Mouse (Mus musculus) testis, adult 2 months (tissue): ENCODE data around the gene Cacna1e. TPM values are rescaled to one million over a fixed set of nuclear protein-coding genes. Genes with fewer than 3 reads are reported as not detected.

Experiments
- H3K27ac ChIP-seq: fragments of 200-500 bp; 2 replicates; pipeline ENCODE4 v1.5.1; 2012; ENCODE audit warnings: low read depth, low read length; ENCODE audit not compliant: control insufficient read depth, insufficient read depth
- H3K27me3 ChIP-seq: fragments of 200-500 bp; 2 replicates; pipeline ENCODE4 v1.6.1; 2012; ENCODE audit warnings: mild to moderate bottlenecking, low read length, moderate library complexity; ENCODE audit not compliant: control insufficient read depth, insufficient read depth
- H3K36me3 ChIP-seq: fragments of 200-500 bp; 2 replicates; pipeline ENCODE4 v1.6.1; 2012; ENCODE audit warnings: mild to moderate bottlenecking, low read length; ENCODE audit not compliant: control insufficient read depth, insufficient read depth
- H3K4me1 ChIP-seq: fragments of 200-500 bp; 2 replicates; pipeline ENCODE4 v1.6.1; 2012; ENCODE audit warnings: low read length; ENCODE audit not compliant: control insufficient read depth, insufficient read depth
- H3K4me3 ChIP-seq: fragments of 200-500 bp; 2 replicates; pipeline ENCODE4 v1.5.1; 2012; ENCODE audit warnings: low read depth, mild to moderate bottlenecking, low read length, moderate library complexity, mixed read lengths; ENCODE audit not compliant: control insufficient read depth
- CTCF ChIP-seq: fragments of 200-500 bp; IDR thresholded peaks from 2 replicates; pipeline ENCODE4 v1.5.1; 2012; ENCODE audit warnings: low read depth, mild to moderate bottlenecking, inconsistent platforms, low read length, moderate library complexity; ENCODE audit not compliant: control insufficient read depth, insufficient read depth, insufficient replicate concordance
- POLR2A ChIP-seq: fragments of 200-500 bp; IDR thresholded peaks from 2 replicates; pipeline ENCODE4 v1.6.1; 2012; ENCODE audit warnings: low read depth, mild to moderate bottlenecking, inconsistent platforms, low read length, moderate library complexity; ENCODE audit not compliant: control insufficient read depth
- polyA plus RNA-seq: library from polyadenylated mRNA; depleted of rRNA; stranded (reverse); fragments of >200 nt; gene quantifications from 2 replicates; pipeline ENCODE4 v1.2.3, GENCODE M21; 2012

Gene Cacna1e
- polyA plus RNA-seq, 1 experiment = 1.0 TPM

GRCm38 (mm10) chr1:154818742-154819141 is 65.6 kb downstream of the Cacna1e start:
- Histone ChIP-seq H3K4me1 (no peaks in the 10 kb centered on the region), H3K27ac (no peak overlapping the region), H3K36me3 (no peaks in the 10 kb centered on the region), H3K27me3 (no peaks in the 10 kb centered on the region), H3K4me3 (no peak overlapping the region)
- TF ChIP-seq CTCF (no peak), POLR2A (no peak)

- TF ChIP-seq POLR2A = no peak
- no peak for TF ChIP-seq CTCF
- Histone ChIP-seq H3K27me3 (no peaks in the 10 kb centered on the region), H3K36me3 (no peaks in the 10 kb centered on the region), H3K4me3 (no peak overlapping the region), H3K4me1 (no peaks in the 10 kb centered on the region), H3K27ac (no peak overlapping the region)
Measured at GRCm38 (mm10) chr1:154816836-154817235, 67.5 kb downstream of the Cacna1e start.

- TF ChIP-seq CTCF = no peak
- Histone ChIP-seq H3K27ac (no peak overlapping the region), H3K4me1 (no peaks in the 10 kb centered on the region)
Measured at GRCm38 (mm10) chr1:154816267-154816666, 68.0 kb downstream of the Cacna1e start.

GRCm38 (mm10) chr1:154805742-154806141 is 78.6 kb downstream of the Cacna1e start:
- no peaks in the 10 kb centered on the region for H3K27me3 ChIP-seq
- H3K4me3 ChIP-seq = no peak overlapping the region
- no peaks in the 10 kb centered on the region for H3K4me1 ChIP-seq
- H3K36me3 ChIP-seq = no peaks in the 10 kb centered on the region
- H3K27ac ChIP-seq = no peak overlapping the region
- TF ChIP-seq POLR2A (no peak), CTCF (no peak)

More at GRCm38 (mm10) chr1:154816267-154816666, 68.0 kb downstream of the Cacna1e start:
- no peak overlapping the region for H3K4me3 ChIP-seq
- H3K27me3 ChIP-seq = no peaks in the 10 kb centered on the region
- H3K36me3 ChIP-seq = no peaks in the 10 kb centered on the region

GRCm38 (mm10) chr1:154805038-154805437 is 79.3 kb downstream of the Cacna1e start:
- Histone ChIP-seq H3K36me3 (no peaks in the 10 kb centered on the region), H3K27me3 (no peaks in the 10 kb centered on the region), H3K27ac (no peak overlapping the region), H3K4me3 (no peak overlapping the region), H3K4me1 (no peaks in the 10 kb centered on the region)
- TF ChIP-seq CTCF (no peak), POLR2A (no peak)

- no peak overlapping the region for H3K27ac ChIP-seq
- TF ChIP-seq POLR2A (no peak), CTCF (no peak)
- no peaks in the 10 kb centered on the region for H3K27me3 ChIP-seq
- no peak overlapping the region for H3K4me3 ChIP-seq
- H3K36me3 ChIP-seq = no peaks in the 10 kb centered on the region
- no peaks in the 10 kb centered on the region; the same call in 1 of the 2 replicates for H3K4me1 ChIP-seq
Measured at GRCm38 (mm10) chr1:154802301-154802904, 81.9 kb downstream of the Cacna1e start.

- no peaks in the 10 kb centered on the region; the same call in 1 of the 2 replicates for H3K4me1 ChIP-seq
- H3K36me3 ChIP-seq = no peaks in the 10 kb centered on the region
- H3K27me3 ChIP-seq = no peaks in the 10 kb centered on the region
- TF ChIP-seq CTCF = no peak
- TF ChIP-seq POLR2A = no peak
- H3K4me3 ChIP-seq = no peak overlapping the region; the same call in 1 of the 2 replicates
- H3K27ac ChIP-seq = no peak overlapping the region
Measured at GRCm38 (mm10) chr1:154799257-154799656, 85.0 kb downstream of the Cacna1e start.
